Mouse (Mus musculus) layer of hippocampus, adult 11-12 months (tissue): ENCODE measurements at regions not wholly inside any gene's neighbourhood (a gene's known extent, or its start where the extent isn't known, plus 50 kb on each side); places are given as distances from the start of the nearest gene placed in this dataset.

Experiments
- DNase-seq: peaks from one replicate; pipeline ENCODE4 v3.0.0; 2022; ENCODE audit warnings: low spot score

DNA sequence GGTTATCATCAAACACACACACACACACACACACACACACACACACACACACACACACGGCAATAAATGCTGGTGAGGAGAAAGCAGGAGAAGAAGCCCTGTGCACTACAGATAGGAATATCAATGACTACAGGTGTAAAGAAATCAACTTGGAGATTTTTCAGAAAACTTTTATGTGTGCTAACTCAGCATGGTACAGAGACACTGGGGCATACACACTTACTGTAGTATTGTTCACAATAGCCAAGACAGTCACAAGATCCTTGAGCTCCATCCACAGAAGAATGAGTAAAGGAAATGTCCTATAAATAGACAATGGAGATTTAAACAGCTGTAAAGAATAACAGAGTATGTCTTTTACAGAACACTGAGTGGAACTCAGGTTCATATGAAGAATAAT, 182.4 kb downstream of the Tm2d1 start:
- DNase-seq, result no peak

DNA sequence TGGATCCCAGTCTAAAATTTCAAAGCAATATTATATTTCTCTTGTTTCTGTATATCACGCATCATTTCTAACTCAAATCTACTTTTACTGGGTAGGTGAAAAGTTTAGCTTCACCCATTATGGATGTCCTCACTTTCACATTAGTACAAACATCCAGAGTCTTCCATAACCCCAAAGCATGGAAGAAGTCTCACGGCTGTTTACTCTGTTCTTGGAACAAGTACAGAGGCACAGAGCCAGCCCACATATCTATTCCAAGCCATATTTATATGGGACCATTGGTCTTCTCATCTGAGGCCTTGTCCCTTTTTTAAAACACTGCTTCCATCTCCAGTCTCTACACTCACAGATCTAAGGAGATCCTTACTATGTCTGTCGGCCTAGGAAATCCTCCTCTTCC, 192.8 kb downstream of the Tm2d1 start:
- DNase-seq, result no peak

DNA sequence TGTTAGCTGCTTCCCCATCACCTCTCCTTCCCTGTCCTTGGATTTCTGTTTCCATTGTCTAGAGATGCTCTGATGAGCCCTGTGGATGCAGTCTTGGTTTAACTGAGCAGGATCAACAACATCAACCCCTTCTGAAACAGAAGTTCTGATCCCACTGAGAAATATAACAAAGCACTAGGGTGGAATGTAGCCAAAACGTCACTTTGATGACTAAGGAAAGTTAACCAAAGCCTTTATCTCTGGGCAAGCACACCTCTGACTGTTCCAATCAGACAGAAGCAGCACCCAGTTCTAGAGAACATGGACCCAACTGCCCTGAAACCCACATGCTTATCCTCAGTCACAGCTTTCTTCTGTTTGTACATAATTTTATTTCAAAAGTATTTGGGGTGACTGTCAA, 193.2 kb downstream of the Tm2d1 start:
- no peak for DNase-seq

DNA sequence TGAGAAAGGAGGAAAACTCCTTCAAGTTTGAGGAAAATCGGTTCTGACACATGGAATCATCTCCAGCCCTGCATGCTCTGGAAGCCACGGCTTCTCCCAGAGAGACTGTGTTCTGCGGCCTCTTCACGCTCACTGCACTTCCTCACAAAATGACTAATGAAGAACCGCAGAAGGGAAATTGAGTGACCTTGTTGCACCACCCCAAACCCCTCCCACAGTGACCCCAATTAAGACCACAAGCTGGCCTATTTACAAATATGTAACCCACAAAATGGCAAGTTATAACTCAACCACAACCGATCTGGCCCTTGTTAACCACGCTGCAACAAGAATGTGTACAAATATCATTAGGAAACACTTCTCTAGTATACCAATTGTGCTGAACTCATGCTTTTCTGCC, 194.2 kb downstream of the Tm2d1 start:
- no peak for DNase-seq

DNA sequence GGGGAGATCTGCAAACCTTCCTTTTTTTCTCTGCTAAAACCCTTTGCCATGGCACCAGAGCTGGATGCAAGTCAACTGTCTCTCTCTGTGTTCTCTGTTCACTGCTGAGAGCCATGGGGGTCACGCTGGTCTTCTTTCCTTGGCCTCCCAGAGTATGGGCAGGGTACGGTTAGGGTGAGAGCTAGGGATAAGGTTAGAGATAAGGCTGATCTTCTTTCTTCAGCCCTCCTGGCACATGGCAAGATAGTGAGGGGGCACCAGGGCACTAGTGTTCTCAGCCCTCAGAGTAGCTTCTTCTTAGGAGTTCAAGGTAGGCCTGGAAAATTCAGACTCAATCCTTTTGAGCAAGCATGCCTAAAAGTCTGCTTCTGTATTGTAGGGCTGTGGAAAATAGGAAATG, 196.1 kb downstream of the Tm2d1 start:
- DNase-seq, result no peak

DNA sequence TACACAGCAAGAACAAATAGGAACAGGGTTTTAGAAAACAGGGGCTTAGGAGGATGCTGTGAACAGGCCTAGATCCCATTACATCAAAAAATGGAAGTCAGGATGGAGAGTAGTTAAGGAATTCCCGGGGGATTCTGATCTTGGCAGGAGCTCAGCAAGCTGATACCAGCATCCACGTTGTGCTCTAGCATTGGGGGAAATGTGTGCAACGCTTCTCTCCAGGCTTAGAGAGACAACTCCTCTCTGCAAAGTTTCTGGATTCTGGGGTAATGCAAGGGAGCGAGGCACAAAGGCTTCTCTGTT, 201.1 kb downstream of the Tm2d1 start:
- DNase-seq, result no peak

DNA sequence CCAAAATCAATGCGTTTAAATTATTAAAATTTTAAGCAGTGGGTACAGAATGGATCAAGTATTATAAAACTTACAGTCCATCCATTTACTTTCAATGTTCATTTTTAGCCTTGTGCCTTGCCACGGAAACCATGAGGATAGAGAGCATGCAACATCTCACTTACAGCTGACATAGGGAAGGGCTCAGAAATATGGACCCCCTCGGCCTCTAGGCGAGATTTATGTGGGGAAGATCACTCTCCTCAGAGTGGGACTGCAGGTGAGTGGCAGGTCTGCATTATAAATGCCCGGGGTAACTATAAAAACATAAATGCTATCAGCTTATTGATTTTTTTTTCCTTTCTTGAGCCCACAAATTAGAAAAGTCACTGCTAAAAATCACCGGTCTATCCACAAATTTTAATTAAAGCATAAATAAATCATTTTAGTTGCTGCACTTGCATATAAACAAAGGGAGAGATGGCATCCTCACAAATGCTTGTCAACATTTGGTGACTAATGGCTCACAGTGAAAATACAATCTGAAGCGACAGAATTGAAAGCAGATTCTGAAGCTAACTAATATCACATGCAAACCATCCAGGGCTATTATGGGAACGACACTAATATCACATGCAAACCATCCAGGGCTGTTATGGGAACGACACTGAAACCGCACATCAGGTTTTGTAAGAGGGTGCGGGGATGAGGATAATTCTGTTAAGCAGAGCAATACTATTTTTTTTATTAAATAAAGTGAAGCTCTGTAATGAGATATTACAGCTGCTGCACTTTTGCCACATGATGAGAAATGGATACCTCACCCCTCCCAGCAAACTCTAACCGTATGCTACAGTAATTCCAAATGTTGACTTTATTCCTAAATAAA, 201.7 kb downstream of the Tm2d1 start:
- peak; percentile 10 for DNase-seq

DNA sequence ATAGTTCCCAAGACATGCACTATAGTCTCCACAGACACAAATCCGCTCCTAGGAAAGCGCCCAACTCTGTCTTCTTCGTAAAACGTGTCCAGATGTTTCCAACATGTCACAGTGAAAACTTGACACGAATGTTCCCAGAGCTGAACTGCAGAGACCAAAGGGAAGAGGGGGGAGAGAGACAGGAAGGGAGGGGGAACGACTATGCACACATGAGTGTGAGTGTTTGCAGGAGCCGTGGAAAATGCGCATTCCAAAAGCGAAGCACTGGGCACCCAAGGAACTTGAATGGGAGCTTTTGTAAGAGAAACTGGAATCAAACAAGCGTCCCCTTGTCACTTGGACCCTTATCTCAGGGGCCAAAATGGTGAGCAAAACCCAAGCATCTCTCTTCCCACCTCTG, 202.8 kb downstream of the Tm2d1 start:
- no peak for DNase-seq
